Mouse (Mus musculus) liver (tissue): ENCODE results near the gene Elovl5.

ENCODE experiments used
- DNase-seq: peaks from one replicate; pipeline ENCODE4 v3.0.0-alpha.2; 2020; ENCODE audit warnings: mixed read lengths

Elovl5 gene

GRCm38 (mm10) chr9:77917074-77917621, at the start of gene Elovl5:
Gene Elovl5 (plus strand): TSS chr9:77917364.
- peak; percentile 90 for DNase-seq

DNA sequence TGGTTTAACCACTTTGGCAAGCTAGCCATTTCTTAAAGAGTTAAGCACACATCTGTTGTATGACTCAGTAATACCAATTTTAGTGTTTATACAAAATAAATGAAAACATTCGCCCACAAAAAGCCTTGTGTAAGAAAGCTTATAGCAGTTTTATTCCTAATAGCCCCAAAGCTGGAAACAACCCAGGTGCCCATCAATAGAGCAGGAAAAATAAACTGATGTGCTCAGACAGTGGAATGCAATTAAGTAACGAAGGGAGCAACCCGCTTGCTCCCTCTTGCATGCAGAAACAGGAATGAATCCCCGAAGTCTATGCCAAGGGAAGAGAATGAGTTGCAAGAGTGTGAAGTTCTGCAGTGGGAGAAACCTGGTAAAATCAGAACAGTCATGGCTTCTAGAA, 25.7 kb upstream of the Elovl5 start:
- DNase-seq: no peak

GRCm38 (mm10) chr9:77898551-77898950, 18.6 kb upstream of the Elovl5 start:
- no peak for DNase-seq

DNA sequence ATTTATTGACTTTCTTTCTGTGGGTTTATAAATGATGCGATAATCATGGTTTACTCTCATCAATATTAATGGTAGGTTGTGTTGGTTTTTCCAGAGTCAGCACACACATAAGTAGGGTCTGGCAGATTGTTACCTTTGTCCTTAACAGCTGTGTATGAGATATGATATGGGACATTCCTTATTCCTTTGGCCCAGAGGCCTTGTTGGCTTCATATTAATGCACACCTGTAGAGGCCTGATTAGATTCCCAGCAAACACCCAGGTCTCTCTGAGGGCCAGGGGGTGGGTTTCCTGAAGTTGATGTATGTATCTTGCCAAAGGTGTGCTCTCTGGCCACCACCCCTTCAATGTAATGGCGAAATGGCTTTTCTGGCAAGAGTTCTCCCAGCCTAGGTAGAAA, 13.0 kb upstream of the Elovl5 start:
- no peak for DNase-seq

GRCm38 (mm10) chr9:77909572-77910269, 7.4 kb upstream of the Elovl5 start:
- DNase-seq: no peak

DNA sequence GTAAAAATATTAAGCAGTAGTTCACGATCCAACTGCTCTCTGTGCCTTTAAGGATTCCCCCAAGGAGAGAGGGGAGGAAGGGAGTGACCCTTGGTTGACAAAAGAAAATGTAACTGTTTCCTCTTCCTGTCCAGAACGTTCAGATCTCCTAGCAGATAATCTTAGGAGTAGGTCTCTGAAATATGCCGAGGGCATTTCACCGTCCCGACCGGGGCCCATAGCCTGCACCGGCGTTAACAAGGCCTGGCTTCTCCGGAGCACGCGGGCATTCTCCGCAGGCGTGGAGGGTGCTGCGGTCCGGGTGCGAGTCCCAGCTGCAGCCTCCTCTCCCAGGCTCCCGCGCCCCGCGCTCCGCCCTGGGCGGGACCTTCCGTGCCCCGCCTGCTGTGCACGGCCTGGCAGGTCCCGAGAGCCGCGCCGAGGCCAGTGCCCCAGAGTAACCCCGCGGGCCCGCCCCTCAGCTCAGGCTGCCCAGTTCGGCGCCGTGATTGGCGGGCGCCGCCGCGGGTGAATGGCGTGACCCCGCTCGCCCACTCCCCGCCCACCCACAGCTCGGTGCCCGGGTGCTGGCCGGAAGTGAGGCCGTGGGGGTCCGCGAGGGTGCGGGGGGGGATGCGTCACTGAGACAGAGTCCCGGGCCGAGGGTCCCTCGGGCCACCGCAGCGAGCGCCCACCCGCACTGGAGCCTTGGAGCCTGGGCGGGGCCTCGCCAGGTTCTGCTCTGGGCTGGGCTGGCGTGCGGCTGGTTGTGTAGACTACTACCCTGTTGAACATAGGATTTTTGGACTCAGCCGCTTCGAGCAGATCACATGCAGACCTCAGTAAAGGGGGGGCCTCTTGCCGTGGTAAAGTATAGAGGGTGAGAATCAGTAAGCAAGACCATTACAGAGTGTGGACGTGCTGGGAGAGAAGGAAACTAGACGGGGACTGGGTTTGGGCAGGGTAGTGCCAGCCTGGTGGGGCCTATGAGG, 6.6 kb upstream of the Elovl5 start:
- peak; percentile 91 for DNase-seq

DNA sequence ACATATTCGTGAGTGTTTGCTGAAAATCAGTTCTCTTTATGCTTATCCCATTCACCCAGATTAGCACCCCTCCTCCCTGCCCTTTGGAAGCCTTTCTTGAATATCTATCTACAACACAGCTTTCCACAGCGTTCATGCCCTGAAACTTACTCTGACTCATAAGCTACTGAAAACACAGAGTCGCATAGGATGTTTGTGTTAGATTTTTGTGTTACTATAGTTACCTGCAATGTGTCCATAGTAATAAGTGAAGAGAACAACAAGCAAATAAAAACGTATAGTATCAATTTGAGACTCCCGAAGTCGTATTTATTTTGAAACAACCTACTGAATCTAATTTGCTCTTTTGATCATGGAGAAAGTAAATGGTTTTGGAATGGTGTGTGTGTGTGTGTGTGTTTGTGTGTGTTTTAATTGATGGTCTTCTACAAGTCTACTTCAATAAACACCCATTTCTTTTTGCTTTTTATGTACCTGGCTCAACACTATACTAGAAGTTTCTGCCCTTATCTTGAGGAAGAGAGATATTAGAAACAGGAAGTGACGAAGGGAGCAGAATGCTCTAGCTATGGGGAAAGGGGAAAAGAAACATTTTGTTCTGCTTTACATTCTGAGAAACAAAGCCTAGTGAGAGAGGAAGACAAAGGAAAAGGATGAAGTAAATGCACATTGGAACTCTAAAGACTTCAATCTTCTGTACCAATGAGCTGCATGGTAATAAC, 5.5 kb upstream of the Elovl5 start:
- DNase-seq: no peak

- DNase-seq: no peak
Observed at GRCm38 (mm10) chr9:77912246-77912645, 4.9 kb upstream of the Elovl5 start.

- DNase-seq: no peak
Observed at GRCm38 (mm10) chr9:77914616-77915015, 2.5 kb upstream of the Elovl5 start.

GRCm38 (mm10) chr9:77915791-77916190, 1.4 kb upstream of the Elovl5 start:
- no peak for DNase-seq

GRCm38 (mm10) chr9:77917622-77918131, 513 bp downstream of the Elovl5 start:
- DNase-seq: peak; percentile 33

DNA sequence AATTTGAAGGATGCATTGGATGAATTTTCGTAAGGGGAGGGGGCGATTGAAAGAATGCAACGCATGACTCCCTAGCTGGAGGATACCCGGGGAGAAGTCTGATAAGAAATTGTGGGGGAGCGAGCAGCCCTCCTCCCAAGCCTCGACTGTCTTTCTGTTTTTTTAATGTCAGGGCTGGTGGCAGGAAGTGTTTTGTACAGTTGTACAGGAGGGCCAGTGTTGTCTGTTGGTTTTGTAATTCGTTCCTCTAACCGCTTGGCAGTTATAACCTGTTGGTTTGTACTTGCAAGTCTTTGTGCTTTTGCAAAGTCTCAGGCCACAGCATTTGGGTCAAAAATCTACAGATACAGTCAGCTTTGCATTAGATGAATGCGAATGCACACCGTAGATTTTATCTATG, 1.0 kb downstream of the Elovl5 start:
- no peak for DNase-seq

GRCm38 (mm10) chr9:77918961-77919670, 2.0 kb downstream of the Elovl5 start:
- DNase-seq: no peak

GRCm38 (mm10) chr9:77920481-77920880, 3.3 kb downstream of the Elovl5 start:
- DNase-seq: no peak

DNA sequence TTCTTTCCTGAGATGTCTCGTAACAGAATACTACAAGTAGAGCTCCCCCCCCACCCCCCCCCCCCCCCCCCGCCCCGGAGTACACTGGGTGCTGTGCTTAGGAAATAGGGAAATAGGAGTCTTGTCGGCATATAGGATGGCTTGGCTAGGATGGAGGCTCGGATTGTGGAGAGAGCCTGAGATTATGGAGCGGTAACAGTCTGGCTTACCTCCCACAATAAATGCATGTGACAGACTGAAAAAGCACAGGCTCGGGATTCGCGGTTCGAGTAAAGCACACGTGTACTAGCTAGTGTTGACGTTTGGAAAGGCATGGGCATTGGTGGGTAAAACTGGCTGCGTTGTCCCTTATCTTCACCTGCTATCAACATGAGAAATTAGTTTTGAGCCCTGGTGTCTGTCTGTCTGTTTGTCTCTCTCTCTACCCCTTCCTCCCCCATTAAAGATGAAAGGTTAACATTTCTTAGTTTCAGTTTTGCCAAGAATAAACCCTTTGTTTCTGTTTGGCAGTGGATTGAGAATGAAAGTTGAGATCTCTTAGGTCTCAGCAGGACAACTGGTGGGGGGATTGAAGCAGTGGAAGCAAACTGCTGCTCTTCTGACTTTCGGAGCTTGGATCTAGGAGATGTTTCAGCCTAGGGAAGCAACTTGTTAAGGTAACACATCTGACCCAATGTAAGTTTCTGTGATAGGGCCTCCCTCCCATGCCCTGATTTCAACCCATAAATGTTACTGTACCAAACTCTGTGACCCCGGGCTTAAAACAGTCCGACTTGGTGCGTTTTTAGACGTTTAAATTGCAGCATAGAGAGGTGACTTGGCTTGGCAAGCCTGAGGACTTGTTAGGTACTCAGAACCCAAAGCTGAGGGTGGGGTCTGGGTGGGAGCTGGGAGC, 4.4 kb downstream of the Elovl5 start:
- no peak for DNase-seq

DNA sequence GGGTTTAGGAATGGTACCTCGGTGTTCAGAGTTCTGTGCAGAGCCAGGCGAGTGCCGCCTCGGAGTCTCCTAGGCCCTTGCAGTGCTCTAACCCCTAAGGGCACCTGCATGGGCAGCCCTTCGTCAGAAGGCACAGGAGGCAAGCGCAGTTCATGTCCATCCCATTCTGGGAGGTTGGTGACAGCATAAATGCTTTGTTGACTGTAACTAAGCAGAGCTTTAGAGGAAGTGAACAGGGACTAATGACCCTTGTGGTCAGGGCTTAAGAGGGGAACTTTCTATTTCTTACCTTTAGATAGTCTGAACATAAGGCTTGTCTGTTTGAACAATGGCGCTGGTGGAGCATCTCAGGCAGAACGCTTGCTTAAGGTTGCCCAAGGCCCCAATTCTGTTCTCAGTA, 6.6 kb downstream of the Elovl5 start:
- DNase-seq: no peak

- no peak for DNase-seq
Observed at GRCm38 (mm10) chr9:77924199-77924598, 7.0 kb downstream of the Elovl5 start.

DNA sequence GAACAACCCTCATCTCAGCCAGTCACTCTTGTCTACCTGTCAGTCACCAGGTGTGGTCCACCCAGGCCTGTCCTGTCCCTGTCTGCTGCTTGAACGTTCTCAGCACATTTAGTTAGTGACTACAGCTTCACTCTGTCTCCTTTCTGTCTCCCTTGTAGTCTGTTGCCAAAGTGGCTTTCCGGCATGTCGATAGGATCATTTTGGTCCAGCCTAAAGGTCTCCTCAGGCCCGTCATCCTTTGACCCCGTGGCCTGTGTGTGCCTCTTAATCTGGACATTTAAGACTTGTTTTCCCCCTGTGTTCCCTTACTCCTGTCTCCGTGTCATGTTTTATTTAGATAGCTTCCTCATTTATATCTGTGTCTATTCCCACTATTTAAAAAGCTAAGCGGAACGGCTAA, 9.0 kb downstream of the Elovl5 start:
- DNase-seq: no peak

GRCm38 (mm10) chr9:77926911-77927310, 9.7 kb downstream of the Elovl5 start:
- no peak for DNase-seq

- DNase-seq: no peak
Observed at GRCm38 (mm10) chr9:77927431-77927830, 10.3 kb downstream of the Elovl5 start.

DNA sequence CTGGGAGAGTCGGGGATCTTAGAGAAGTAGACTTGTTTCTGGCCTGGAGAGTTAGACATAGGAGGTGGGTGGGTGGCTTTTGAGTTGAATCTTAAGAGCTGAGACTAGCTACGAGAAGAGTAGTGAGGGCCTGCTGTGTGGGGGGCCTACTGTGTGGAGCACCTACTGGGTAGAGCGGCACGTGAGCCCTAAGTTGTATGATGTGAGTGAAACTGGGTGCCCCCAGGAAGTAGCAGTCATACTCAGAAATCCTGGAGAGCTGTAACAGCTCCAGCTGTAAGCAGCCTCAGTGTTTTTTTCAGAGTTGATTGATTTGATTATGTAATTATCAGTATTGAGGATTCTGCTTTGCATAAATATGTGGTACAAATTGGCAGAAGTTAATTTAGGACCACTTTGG, 11.6 kb downstream of the Elovl5 start:
- no peak for DNase-seq
